Mouse (Mus musculus) gastrocnemius, postnatal 4 days (tissue): ENCODE data around the gene Myh11. TPM values are rescaled to one million over a fixed set of nuclear protein-coding genes. Genes with fewer than 3 reads are reported as not detected.

Experiments
- DNase-seq, 2 experiments: peaks; one replicate each; pipeline ENCODE4 v3.0.0; 2021 to 2022; ENCODE audit warnings: low spot score in 2 of 2, mixed read lengths in 2 of 2
- long read RNA-seq, 2 experiments: library from polyadenylated mRNA; stranded (forward); transcript quantifications; one replicate each; pipeline ENCODE4 v2.0.0; 2021
- total RNA-seq, 2 experiments: library from RNA; stranded (reverse); gene quantifications; 2 replicates each; pipeline ENCODE4 v1.2.3; 2021

Gene Myh11
- 10 to 100 TPM; 20.9 to 30.4 TPM for total RNA-seq
- long read RNA-seq, experiment 1, full-length matches to known transcripts = 10 of 23 reads
- long read RNA-seq, experiment 1, partial matches to known transcripts = 9 of 23 reads
- long read RNA-seq, experiment 1, other reads (novel, unspliced or antisense) = 4 of 23 reads
- long read RNA-seq, experiment 2, full-length matches to known transcripts = 21 of 33 reads
- long read RNA-seq, experiment 2, partial matches to known transcripts = 8 of 33 reads
- long read RNA-seq, experiment 2, other reads (novel, unspliced or antisense) = 4 of 33 reads

DNA sequence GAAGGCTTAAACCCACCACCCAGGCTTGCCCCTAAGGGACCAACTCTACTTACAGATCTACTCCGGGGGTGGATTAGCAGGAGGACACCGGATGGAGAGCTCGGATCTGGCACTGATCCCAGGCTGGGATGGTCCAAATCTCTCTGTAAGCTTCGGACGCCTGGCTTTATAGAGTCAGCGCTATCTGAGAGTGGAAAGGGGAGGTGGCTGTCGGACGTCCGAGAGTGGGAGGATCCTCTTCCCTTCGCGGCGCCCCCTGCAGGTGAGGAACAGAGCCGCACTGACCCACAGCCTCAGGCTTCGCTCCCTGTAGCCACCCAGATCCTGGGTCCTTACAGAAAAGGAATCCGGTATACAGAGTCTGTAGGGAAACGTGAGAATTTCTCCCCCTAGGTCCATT, at the start of gene Myh11:
Gene Myh11 (minus strand): TSS at position 150 of the 400 bp plus-strand sequence.
- DNase-seq = peak; percentile 68 to 77

DNA sequence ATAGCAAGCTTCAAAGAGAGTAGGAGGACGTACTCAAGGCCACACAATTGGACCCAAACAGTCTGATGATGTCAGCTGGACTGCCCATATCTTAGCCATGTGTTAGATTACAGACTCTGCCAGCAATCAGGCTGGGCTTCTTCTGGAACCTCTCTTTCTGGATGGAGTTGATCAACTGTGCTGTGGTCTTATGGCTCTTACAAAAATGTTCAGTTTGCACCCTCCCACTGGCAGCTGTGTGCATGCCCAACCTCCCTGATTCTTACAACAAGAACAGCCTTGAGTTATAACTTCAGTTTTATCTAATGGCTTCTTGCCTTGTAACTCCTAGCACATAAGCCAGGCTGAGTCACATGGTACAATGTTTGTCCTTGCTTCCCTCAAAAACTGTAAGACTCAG, 37.0 kb upstream of the Myh11 start:
- no peak for DNase-seq

GRCm38 (mm10) chr16:14320494-14320893, 29.3 kb upstream of the Myh11 start:
- no peak for DNase-seq

- DNase-seq = no peak
These were observed 28.5 kb upstream of the Myh11 start for GRCm38 (mm10) chr16:14319681-14320080.

DNA sequence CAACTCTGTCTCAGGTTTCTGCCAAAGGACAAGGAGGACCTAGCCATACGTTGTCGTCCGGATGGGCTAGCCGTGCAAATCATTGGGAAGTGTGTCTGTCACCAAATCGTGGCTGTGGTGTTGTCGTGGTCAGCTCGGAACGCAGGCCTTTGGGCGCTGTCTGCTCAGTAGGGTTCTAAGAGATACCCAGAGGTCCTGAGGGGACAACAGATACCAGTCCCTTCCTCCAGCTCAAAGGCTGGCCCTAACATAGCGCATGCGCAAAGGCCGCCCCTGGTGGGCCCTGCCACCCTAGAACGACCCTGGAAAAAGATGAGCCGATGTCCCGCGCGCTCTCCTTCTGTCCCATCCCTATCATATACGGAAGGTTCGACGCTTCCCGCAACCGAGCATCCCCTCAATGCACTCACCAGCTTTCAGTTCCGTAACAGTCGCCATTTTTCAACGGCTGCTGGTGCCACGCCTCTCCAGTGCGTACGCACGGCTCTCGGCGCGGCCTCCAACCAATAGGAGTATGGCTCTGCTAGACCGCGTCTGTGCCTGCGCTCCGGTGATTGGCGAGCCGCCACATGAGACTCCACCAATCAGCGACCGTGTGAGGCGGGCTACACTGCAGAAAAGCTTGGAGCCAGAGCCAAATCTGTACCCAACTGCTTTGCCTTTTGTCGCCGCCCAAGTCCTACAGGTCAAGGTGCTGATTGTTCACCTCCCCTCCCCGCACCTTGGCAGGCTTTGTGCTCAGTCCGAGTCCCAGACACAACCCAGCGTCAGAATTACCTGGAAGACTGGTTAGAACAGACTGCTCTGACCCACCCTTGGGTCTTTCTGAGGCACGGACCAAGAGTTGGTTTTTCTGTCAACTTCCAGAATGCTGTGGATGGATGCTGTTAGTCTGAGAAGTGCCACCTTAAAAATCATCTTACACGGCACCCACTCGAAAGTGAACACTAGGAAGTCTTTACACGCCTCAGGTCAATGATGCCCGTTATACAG, 26.0 kb upstream of the Myh11 start, which contains the start of gene Fopnl:
Gene Fopnl (minus strand): TSS at position 522 of the 993 bp plus-strand sequence.
- DNase-seq = peak; percentile 95 to 99

DNA sequence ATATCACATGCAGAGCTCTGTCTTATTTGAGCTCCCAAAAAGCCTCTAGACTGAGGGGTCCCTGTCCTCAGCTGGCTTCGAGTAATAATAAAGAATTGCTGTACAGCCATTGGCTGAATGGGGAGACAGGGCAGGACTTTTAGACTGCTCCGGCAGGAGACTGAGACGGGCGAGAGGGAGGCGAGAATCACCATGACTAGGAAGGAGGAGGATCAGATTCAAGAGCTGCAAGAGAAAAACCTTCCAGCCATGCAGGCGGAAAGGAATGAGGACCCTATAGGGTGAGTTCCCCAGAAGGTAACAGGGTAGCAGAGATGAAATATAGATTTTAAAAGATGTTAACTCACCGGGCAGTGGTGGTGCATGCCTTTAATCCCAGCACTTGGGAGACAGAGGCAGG, 21.7 kb upstream of the Myh11 start:
- DNase-seq = no peak

DNA sequence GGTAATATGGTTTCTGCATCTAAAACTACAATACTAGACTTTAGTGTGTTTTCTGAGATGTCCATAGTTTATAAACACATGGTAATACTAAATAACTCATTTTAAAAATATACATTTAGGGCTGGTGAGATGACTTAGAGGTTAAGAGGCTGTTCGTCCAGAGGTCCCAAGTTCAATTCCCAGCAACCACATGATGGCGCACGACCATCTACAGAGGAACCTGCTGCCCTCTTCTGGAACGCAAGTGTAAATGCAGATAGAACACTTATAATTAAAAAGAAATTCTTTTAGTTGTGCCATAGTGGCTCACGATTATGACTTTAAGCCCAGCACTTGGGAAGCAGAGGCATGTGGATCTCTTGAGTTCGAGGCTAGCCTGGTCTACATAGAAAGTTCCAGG, 20.2 kb upstream of the Myh11 start:
- DNase-seq = no peak

- DNase-seq = no peak
These were observed 18.7 kb upstream of the Myh11 start for GRCm38 (mm10) chr16:14309833-14310232.

DNA sequence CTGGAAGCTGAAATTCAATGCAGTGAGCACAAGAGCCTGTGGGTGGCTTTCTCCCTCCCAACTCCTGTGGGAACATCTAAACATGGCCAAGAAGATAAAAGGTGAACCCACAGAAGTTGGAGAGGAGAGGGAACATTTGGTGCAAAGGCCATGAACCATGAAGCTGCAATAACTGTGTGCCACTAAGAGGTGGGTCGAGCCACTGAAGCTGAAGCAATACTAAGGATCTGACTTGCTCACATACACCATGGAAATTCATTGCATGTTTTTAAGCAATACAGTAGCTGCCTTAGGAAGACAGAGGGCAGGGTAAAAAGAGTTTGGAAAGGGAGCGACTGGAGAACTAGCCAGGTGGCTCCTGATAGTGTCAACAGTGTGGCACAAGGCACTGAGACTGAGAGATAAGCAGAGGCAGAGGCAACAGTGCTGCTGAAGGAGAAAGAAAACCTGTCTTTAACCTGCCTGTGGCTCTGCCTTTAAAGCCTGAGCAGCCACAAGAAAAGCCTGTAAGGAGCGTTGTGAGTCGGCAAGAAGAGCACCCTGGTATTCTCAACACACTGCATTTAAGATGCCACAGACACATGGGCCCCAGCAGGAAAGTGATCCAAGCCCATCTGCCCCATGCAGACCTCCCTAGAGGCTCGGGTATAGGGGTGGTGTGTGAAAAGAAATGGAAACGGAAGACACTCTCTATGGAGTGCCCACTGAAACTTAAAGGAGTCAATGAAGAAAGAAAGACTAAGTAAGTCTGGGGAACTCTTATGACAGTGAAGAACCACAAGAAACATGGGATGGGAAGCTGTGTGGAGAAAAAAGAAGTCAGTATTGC, 17.3 kb upstream of the Myh11 start:
- DNase-seq = no peak

- DNase-seq = no peak
These were observed 16.2 kb upstream of the Myh11 start for GRCm38 (mm10) chr16:14307373-14307772.

GRCm38 (mm10) chr16:14306451-14306850, 15.3 kb upstream of the Myh11 start:
- DNase-seq = no peak

DNA sequence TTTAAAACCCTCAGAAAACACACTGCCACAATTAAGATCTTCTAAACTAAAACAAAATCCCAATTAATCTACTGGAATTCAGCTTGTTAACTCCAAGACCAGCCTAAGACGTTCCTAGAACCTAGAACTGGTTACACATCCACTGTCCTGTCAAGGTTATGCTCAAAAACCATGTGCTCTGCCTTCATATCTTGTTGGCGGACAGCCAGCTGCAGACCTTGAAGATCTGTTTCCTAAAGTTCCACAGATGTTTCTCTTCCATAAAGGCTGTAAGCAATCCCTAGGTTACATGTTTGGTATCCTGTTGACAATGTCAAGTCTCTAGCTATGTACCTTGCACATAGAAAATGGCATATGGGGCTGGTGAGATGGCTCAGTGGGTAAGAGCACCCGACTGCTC, 13.6 kb upstream of the Myh11 start:
- no peak for DNase-seq

- DNase-seq = no peak
These were observed 12.5 kb upstream of the Myh11 start for GRCm38 (mm10) chr16:14303676-14304075.

- DNase-seq = no peak
These were observed 12.0 kb upstream of the Myh11 start for GRCm38 (mm10) chr16:14303148-14303547.

DNA sequence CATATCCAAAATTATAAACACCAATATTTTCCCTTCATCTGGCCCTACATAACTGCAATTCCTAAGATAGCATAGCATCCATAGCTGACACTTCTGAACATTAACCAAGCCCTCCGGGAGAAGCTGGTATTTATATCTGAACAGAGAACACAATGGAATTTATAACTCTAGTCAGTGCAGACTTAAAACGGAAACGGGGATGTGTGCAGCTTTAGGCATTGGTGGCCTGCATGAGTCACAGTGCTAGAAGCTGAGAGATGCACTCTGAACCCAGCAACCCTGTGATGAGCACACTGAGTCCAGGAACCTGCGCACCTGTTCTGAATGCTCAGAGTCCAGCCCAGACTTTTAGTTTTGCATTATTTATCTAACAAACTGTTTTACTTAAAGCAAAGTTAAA, 7.3 kb upstream of the Myh11 start:
- no peak for DNase-seq

DNA sequence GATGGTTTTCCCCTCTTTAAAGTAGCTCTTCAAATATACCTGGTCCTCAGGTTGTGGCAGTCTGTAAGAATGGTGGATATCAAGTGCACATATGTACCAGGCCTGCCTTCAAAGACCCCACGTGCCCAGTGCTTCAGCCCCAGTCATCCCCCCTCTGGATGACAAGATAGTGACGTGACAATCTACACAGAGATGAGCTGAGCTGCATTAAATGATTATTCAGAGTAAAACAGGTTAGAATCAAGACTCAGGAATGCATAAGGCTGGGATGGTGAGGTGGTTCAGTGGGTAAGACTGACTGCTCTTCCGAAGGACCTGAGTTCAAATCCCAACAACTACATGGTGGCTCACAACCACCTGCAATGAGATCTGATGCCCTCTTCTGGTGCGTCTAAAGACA, 6.6 kb upstream of the Myh11 start:
- no peak for DNase-seq

DNA sequence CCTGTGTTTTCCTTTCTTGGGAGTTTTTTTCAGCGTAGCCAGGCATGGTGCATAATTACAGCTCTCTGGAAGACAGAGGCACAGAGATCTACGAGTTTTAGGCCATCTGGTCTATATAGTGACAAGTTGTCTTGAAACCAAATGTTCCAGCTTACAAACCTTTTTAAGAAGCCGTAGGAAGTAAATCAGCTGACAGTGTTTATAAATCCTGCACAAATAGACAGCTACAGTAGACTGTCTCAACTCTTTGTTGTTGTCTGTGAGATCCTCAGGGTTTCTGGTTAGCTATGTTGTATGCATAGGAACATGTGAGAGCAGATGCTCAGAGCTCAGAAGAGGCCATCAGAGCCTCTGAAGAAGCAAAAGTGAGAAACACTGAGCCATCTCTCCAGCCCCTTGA, 6.0 kb upstream of the Myh11 start:
- DNase-seq = no peak

- no peak for DNase-seq
These were observed 5.5 kb upstream of the Myh11 start for GRCm38 (mm10) chr16:14296544-14297124.

- no peak for DNase-seq
These were observed 4.1 kb upstream of the Myh11 start for GRCm38 (mm10) chr16:14295291-14295690.

DNA sequence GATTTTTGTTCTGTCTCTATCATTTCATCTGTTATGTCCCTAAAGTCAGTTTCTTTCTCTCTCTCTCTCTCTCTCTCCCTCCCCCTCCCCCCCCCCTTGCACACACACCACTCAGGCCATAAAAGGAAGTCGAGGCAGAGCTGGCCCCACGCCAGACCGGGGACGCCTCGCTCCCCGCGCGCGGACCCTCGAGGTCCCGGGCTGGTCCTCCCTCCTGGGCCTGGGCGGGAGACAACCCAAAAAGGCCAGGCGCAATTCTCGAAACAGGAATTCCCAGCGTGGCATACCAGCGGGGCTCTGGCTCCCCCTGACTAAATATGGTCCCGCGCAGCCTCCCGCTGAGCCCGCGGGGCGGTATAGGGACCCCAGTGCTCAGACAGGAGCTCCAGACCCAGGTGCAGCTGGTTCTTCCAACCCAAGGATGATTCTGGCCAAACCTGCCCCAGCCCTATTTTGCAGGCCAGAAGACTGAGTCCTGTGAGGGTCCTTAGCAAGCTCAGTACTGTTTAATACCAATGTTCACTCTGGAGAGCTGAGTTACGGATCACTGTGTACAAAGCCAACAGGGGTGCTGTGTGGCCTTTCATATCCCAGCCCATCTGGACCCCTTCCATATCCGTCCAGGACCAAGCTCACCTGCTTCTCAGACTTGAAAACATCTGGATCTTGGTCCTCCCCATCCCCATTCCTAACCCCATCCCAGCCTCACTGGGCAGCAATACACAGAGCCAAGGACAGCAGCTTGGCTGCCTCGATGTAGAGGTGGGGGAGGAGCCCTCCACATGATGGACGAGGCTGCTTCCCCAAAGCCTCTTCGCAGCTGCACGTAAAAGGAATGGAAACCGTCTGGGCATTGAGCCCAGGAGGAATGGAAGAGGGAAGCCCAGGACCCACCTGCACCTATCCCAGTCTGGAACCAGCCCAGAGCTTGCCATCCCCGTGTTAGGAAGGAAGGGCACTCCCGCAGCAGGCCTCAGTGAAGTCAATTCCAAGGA, 1.3 kb upstream of the Myh11 start:
- no peak for DNase-seq
